Comparison of ENCODE assay signal across 8 mouse cellular contexts in the genomic region with DNA sequence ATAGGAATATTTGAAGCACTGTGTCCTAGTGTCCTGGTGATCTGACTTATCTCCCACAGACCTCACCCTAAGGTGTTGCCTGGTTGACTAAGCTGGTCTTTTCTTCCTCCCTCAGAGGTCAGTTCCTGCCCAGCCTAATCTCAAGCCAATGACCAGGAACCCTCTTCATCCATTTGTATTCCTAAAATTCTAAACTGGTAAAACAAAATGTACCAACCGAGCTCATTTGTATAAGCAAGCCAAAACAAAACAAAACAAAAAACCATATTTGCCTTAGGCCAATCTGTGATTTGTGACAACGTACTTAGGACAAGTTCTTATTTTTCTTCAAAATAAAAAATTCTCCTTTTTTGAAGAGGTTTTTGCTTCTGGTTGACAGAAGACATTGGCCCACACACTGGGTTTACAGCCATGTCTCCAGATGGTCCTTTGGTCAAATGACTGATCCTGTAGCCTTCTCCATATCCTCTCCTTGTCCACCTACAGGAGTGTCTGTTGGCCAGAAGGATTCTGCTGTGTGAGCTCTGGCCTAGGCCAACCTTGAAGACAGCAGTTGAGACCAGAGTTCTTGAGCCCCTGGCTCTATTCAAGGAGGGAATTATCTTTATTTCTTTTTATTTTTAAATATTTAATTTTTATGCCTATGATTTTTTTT. TPM values are rescaled to one million over a fixed set of nuclear protein-coding genes. Genes with fewer than 3 reads are reported as not detected.
DNase-seq lines count a peak whose midpoint lies in the region; ATAC-seq and TF ChIP-seq lines count a peak whose summit lies in the region.

No protein-coding gene starts in this region.

- TF ChIP-seq POLR2A in spleen, adult 2 months (IDR thresholded peaks at IDR 0.05; ENCODE audit: low read depth, low read length), result no peak

- H3K9ac ChIP-seq in limb, embryonic 15.5 days, result no peak overlapping the region
- H3K9ac ChIP-seq in stomach, embryonic 16.5 days (ENCODE audit: low read length), result peak overlapping the region; percentile 99

- no peaks in the 10 kb centered on the region for H3K27me3 ChIP-seq in spleen, adult 2 months (ENCODE audit: control insufficient read depth, insufficient read depth, low read length)
- no peaks in the 10 kb centered on the region for H3K27me3 ChIP-seq in limb, embryonic 15.5 days
- no peaks in the 10 kb centered on the region for H3K27me3 ChIP-seq in stomach, embryonic 16.5 days (ENCODE audit: control insufficient read depth, insufficient read depth, low read length)

- TF ChIP-seq CTCF in spleen, adult 2 months (IDR thresholded peaks at IDR 0.05; ENCODE audit: extremely low read depth, insufficient read depth, insufficient read length, insufficient replicate concordance), result no peak

- H3K36me3 ChIP-seq in spleen, adult 2 months (ENCODE audit: control insufficient read depth, insufficient read depth, low read length), result no peaks in the 10 kb centered on the region; the same call in 1 of the 2 replicates
- no peaks in the 10 kb centered on the region for H3K36me3 ChIP-seq in limb, embryonic 15.5 days
- H3K36me3 ChIP-seq in stomach, embryonic 16.5 days (ENCODE audit: control insufficient read depth, insufficient read depth, low read length), result no peaks in the 10 kb centered on the region

- no peak overlapping the region for H3K4me3 ChIP-seq in spleen, adult 2 months (ENCODE audit: extremely low read depth, insufficient read depth, insufficient read length)
- H3K4me3 ChIP-seq in limb, embryonic 15.5 days, result peak overlapping the region; percentile 99; the same call in 1 of the 2 replicates
- H3K4me3 ChIP-seq in stomach, embryonic 16.5 days (replicated peaks; ENCODE audit: low read length), result no peak overlapping the region

- peak; percentile 69 for DNase-seq in cerebellum, adult 9-11 months
- no peak for DNase-seq in spleen, adult 2 months (ENCODE audit: low read depth in 1 of 2, low spot score in 2 of 2)
- no peak for DNase-seq in spleen, postnatal 14 days (ENCODE audit: low spot score in 2 of 2)
- DNase-seq in urinary bladder, postnatal 36 days (ENCODE audit: low spot score in 2 of 2), result no peak
- no peak for DNase-seq in gastrocnemius, postnatal 10 days

- peaks cover 19% of the 10 kb centered on the region for H3K4me1 ChIP-seq in spleen, adult 2 months (ENCODE audit: control insufficient read depth, insufficient read depth, insufficient read length)
- H3K4me1 ChIP-seq in limb, embryonic 15.5 days, result peaks cover 26% of the 10 kb centered on the region
- H3K4me1 ChIP-seq in stomach, embryonic 16.5 days (ENCODE audit: control insufficient read depth, insufficient read depth, low read length), result peaks cover 25% of the 10 kb centered on the region

- WGBS in spleen, adult 2 months, result 95% methylated on average over 2 of the region's 2 CpGs
- 74% methylated on average over 2 of the region's 2 CpGs for WGBS in limb, embryonic 15.5 days
- 76% methylated on average over 2 of the region's 2 CpGs for WGBS in stomach, embryonic 16.5 days

- peak overlapping the region; percentile 46 for H3K4me2 ChIP-seq in limb, embryonic 15.5 days
- peak overlapping the region; percentile 63; the same call in 1 of the 2 replicates for H3K4me2 ChIP-seq in stomach, embryonic 16.5 days (ENCODE audit: low read depth, low read length)

- H3K27ac ChIP-seq in spleen, adult 2 months (ENCODE audit: insufficient read depth, low read length), result peak overlapping the region; percentile 4; the same call in 1 of the 2 replicates
- H3K27ac ChIP-seq in limb, embryonic 15.5 days, result peak overlapping the region; percentile 98
- H3K27ac ChIP-seq in stomach, embryonic 16.5 days (ENCODE audit: low read length), result peak overlapping the region; percentile 99

- no peak; the same call in 1 of the 2 replicates for ATAC-seq in cerebellum, adult (ENCODE audit: insufficient number of reproducible peaks, low FRiP score, low TSS enrichment)
- ATAC-seq in limb, embryonic 15.5 days (ENCODE audit: insufficient number of reproducible peaks, low FRiP score, low TSS enrichment, low read depth), result no peak
- peak; percentile 27; the same call in 1 of the 2 replicates for ATAC-seq in stomach, embryonic 16.5 days (ENCODE audit: insufficient read depth, low FRiP score)

- no peaks in the 10 kb centered on the region for H3K9me3 ChIP-seq in limb, embryonic 15.5 days
- H3K9me3 ChIP-seq in stomach, embryonic 16.5 days (replicated peaks; ENCODE audit: control insufficient read depth, low read length), result no peaks in the 10 kb centered on the region

RNA-seq across cellular contexts. Expression of a gene that starts 0.8 kb away (rescaled TPM):
- 567 and 602 TPM in 2 replicates for polyA plus RNA-seq in spleen, adult 2 months (2012; rRNA removed)
- polyA plus RNA-seq in limb, embryonic 15.5 days (2015; fragmentation: Nextera tagmentation; extraction: Ambion mirVana), result 1,189 and 1,299 TPM in 2 replicates
- polyA plus RNA-seq in stomach, embryonic 16.5 days (2015; fragmentation: Nextera tagmentation; extraction: Ambion mirVana), result 1,005 and 1,128 TPM in 2 replicates
- total RNA-seq in gastrocnemius, postnatal 10 days (2021), result 100 to 1,000 TPM; 408 to 439 TPM

Comparison
In these comparisons a context has a peak if more than half of its experiments do, and no peak if none do; other contexts are left out.
1. H3K27ac ChIP-seq: peak in every context shown above with its lines; median percentile 99 in stomach, embryonic 16.5 days; 98 in limb, embryonic 15.5 days; 4 in spleen, adult 2 months.